Mouse (Mus musculus): ENCODE data around the gene Dolk.

- peak; percentile 61; the same call in 1 of the 2 replicates for TF ChIP-seq CTCF (IDR thresholded peaks at IDR 0.05; ENCODE audit: borderline replicate concordance, insufficient read depth, low read depth, low read length)
- no peak for TF ChIP-seq POLR2A (IDR thresholded peaks at IDR 0.05; ENCODE audit: borderline replicate concordance, insufficient read depth, low read length)
Observed at GRCm38 (mm10) chr2:30270134-30270533, 16.0 kb downstream of the Dolk start.
